Mouse (Mus musculus) embryonic facial prominence, embryonic 14.5 days (tissue): ENCODE data around the gene Rabgap1l. TPM values are rescaled to one million over a fixed set of nuclear protein-coding genes. Genes with fewer than 3 reads are reported as not detected.
A peak's percentile ranks its signal among the peaks of the same experiment; 100 is the strongest.

Experiments
- ATAC-seq: fragments of 200-750 bp; cut with Nextera tagmentation; 2 replicates; pipeline ENCODE4 v1.8.0; 2017; ENCODE audit warnings: low read depth, moderate number of reproducible peaks, moderate TSS enrichment
- DNase-seq: peaks from one replicate; pipeline ENCODE4 v3.0.0-alpha.2; 2015; ENCODE audit warnings: low spot score
- H3K27ac ChIP-seq: fragments of 300-500 bp; sonication (generic); replicated peaks from 2 replicates; pipeline ENCODE4 v1.5.1; 2014; ENCODE audit warnings: low read depth, mild to moderate bottlenecking, low read length, moderate library complexity
- H3K27me3 ChIP-seq: fragments of 300-500 bp; sonication (generic); replicated peaks from 2 replicates; pipeline ENCODE4 v1.6.1; 2014; ENCODE audit warnings: low read length; ENCODE audit not compliant: control insufficient read depth, insufficient read depth
- H3K36me3 ChIP-seq: fragments of 300-500 bp; sonication (generic); 2 replicates; pipeline ENCODE4 v1.6.1; 2014; ENCODE audit warnings: low read length, mixed read lengths; ENCODE audit not compliant: control insufficient read depth, insufficient read depth
- H3K4me1 ChIP-seq: fragments of 300-500 bp; sonication (generic); 2 replicates; pipeline ENCODE4 v1.6.1; 2014; ENCODE audit warnings: antibody characterized with exemption, low read length; ENCODE audit not compliant: control insufficient read depth, insufficient read depth
- H3K4me2 ChIP-seq: fragments of 300-500 bp; sonication (generic); 2 replicates; pipeline ENCODE4 v1.6.1; 2014; ENCODE audit warnings: low read depth, mild to moderate bottlenecking, low read length, moderate library complexity, mixed read lengths
- H3K4me3 ChIP-seq: fragments of 300-500 bp; sonication (generic); 2 replicates; pipeline ENCODE4 v1.5.1; 2014; ENCODE audit warnings: low read depth, mild to moderate bottlenecking, low read length
- H3K9ac ChIP-seq: fragments of 300-500 bp; sonication (generic); 2 replicates; pipeline ENCODE4 v1.6.1; 2014; ENCODE audit warnings: low read depth, mild to moderate bottlenecking, low read length, moderate library complexity, mixed read lengths
- H3K9me3 ChIP-seq: fragments of 300-500 bp; sonication (generic); 2 replicates; pipeline ENCODE4 v1.6.1; 2016; ENCODE audit warnings: low read length; ENCODE audit not compliant: control insufficient read depth
- WGBS: fragments of 180-500 bp; shearing (Covaris S2); extraction: QIAGEN DNeasy Blood & Tissue Kit; methylation state at CpG from one replicate; pipeline ENCODE4 v1.1.7; 2014; 5-methylcytosine and 5-hydroxymethylcytosine counted together
- polyA plus RNA-seq: library from polyadenylated mRNA; unstranded; fragments of >200 nt; fragmentation: Nextera tagmentation; extraction: Ambion mirVana; gene quantifications from 2 replicates; pipeline ENCODE4 v1.2.1, GENCODE M21; 2014

Gene Rabgap1l
- polyA plus RNA-seq, 1 experiment from 2014 or later = 16.3 TPM

DNA sequence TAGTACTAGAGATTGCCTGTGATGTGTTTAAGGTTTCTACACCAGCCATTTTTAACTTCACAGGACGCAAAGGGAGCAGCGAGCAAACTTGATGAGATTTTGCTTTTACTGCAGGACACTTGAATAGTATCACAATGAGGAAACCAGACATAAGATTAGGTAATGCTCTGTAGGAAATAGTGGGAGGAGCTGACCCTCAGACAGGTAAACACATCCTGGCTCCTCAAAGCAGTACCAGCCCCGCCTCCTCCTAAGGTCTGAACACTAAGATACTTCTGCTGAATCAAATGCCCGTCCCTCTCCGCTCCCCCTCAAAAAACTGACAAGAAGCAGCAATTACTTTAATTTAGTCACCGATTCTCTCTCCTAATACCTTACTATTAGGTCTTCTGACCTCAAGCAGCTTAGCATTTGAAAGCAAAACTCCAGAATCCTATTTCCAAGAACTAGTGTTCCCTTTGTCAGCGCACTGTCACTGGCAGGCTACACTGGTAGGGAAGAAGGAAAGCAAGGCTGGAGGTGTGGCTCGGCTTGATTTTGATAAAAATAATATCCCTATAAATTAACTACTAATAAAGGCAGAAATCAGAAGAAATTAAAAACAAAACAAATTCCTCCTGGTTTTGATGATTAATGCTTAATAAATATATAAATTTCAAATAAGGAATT is 474.8 kb downstream of the Rabgap1l start:
- Histone ChIP-seq H3K27ac (no peak overlapping the region), H3K4me1 (no peaks in the 10 kb centered on the region), H3K9me3 (no peaks in the 10 kb centered on the region), H3K4me2 (no peak overlapping the region), H3K4me3 (no peak overlapping the region), H3K9ac (no peak overlapping the region), H3K36me3 (no peaks in the 10 kb centered on the region), H3K27me3 (no peaks in the 10 kb centered on the region)
- DNase-seq (no peak), ATAC-seq (no peak)
- 62% methylated on average over 8 of the region's 8 CpGs for WGBS

DNA sequence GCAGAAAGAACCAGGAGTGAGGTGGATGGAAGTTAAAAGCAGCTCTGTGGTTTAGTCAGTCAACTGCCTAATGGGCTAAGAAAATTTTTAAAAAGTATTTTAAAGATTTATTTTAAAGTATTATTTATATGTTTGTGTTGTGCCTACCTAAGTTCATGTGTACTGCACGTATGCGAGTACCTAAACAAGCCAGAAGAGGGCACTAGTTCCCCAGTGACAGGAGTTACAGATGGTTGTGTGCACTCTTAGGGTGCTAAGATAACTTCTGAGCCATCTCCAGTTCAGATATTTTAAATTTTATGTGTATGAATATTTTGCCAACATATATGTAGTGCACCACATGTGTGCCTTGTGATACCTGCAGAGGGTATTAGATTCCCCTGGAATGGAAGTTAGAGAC is 476.8 kb downstream of the Rabgap1l start:
- no peak overlapping the region for H3K4me3 ChIP-seq
- H3K9me3 ChIP-seq = no peaks in the 10 kb centered on the region
- no peaks in the 10 kb centered on the region for H3K27me3 ChIP-seq
- WGBS = 100% methylated on average over 2 of the region's 2 CpGs
- ATAC-seq = no peak
- DNase-seq = no peak
- H3K9ac ChIP-seq = no peak overlapping the region
- no peak overlapping the region for H3K4me2 ChIP-seq
- H3K36me3 ChIP-seq = no peaks in the 10 kb centered on the region
- H3K27ac ChIP-seq = no peak overlapping the region
- H3K4me1 ChIP-seq = no peaks in the 10 kb centered on the region

DNA sequence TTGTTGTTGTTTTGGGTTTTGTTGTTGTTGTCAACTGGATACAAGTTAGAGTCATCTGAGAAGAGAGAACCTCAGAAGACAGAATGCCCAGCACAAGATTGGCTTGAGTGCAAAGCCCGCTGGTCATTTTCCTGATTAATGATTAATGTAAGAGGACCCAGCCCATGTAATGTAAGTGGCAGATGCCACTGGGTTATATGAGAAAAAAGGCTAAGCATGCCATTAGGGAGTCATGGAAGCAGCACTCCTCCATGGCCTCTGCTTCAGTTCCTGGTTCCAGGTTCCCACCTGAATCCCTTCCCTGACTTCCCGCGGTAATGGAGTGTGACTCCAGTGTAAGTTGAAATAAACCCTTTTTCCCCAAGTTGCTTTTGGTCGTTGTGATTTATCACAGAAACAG is 480.4 kb downstream of the Rabgap1l start:
- Histone ChIP-seq H3K9me3 (no peaks in the 10 kb centered on the region), H3K27ac (no peak overlapping the region), H3K27me3 (no peaks in the 10 kb centered on the region), H3K9ac (no peak overlapping the region), H3K4me1 (0 out of 2 replicates have a peak, but pooled peaks cover 4% of the 10 kb centered on the region), H3K36me3 (no peaks in the 10 kb centered on the region), H3K4me3 (no peak overlapping the region), H3K4me2 (no peak overlapping the region)
- DNase-seq (no peak), ATAC-seq (no peak)
- WGBS = 89% methylated on average over 4 of the region's 4 CpGs

DNA sequence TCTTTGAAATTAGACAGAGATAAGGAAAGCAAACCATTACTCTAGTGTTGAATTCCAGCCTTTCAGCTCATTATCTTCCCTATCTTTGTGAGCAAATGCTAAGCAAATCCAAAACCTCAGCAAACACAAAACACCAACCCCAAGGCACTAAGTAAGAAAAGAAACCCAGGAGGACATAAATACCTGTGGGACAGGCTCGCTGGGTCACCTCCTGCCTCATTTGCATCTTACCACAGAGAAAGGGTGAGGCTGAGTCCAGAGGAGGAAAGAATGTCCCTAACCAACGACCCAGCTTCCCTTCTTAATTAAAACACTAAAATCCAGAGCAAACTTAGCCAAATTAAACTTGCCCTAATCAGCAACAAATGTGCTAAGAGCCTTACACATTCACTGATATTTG is 481.1 kb downstream of the Rabgap1l start:
- DNase-seq (no peak), ATAC-seq (no peak)
- no peaks in the 10 kb centered on the region for H3K36me3 ChIP-seq
- H3K27me3 ChIP-seq = no peaks in the 10 kb centered on the region
- no peak overlapping the region for H3K4me2 ChIP-seq
- H3K4me1 ChIP-seq = 0 out of 2 replicates have a peak, but pooled peaks cover 4% of the 10 kb centered on the region
- no peak overlapping the region for H3K27ac ChIP-seq
- WGBS = 17% methylated on average over 2 of the region's 2 CpGs
- no peaks in the 10 kb centered on the region for H3K9me3 ChIP-seq
- no peak overlapping the region for H3K9ac ChIP-seq
- no peak overlapping the region for H3K4me3 ChIP-seq

DNA sequence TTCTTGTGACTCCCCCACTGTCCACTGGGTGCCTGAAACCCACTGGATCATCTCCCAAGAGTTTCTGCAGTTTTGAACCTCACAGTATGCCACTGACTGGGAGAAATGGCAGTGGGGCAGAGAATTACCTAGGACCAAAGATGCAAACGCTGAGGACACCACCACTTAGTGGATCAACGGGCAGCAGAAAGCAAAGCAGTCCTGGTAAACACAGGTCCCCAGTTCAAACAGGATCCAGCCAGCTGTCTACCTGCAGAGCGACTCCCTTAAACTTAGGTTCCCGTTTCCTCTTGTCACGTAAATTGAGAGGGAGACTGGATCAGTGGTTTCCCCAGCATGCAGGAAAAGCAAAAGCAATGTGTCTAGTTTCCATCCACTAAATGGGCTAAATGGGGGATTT is 483.1 kb downstream of the Rabgap1l start:
- H3K27me3 ChIP-seq = no peaks in the 10 kb centered on the region
- H3K4me2 ChIP-seq = no peak overlapping the region
- no peak for DNase-seq
- no peaks in the 10 kb centered on the region for H3K36me3 ChIP-seq
- H3K9me3 ChIP-seq = no peaks in the 10 kb centered on the region
- H3K4me1 ChIP-seq = 0 out of 2 replicates have a peak, but pooled peaks cover 4% of the 10 kb centered on the region
- no peak overlapping the region for H3K9ac ChIP-seq
- H3K27ac ChIP-seq = no peak overlapping the region
- no peak overlapping the region for H3K4me3 ChIP-seq
- ATAC-seq = no peak
- 35% methylated on average over 5 of the region's 5 CpGs for WGBS

DNA sequence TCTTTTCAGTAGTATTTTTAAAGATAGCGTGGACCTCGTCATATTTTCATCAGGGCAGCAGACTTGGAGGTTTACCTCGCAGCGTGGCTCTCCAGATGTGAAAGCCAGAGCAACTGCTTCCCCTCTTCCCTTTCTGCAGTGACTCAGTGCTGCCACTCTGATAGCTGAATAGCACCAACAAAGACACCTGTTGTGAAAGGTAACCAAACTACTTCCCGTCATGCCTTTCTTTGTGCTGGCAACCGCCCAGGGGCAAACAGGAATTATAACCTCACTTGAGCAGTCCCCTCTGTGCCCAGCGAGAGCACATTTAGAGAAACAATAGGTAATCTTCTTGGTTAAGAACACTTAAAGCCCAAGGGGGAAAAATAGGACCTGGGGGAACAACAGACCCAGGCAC is 484.0 kb downstream of the Rabgap1l start:
- no peak overlapping the region for H3K27ac ChIP-seq
- 16% methylated on average over 7 of the region's 7 CpGs for WGBS
- peak overlapping the region; percentile 8; the same call in 1 of the 2 replicates for H3K4me3 ChIP-seq

DNA sequence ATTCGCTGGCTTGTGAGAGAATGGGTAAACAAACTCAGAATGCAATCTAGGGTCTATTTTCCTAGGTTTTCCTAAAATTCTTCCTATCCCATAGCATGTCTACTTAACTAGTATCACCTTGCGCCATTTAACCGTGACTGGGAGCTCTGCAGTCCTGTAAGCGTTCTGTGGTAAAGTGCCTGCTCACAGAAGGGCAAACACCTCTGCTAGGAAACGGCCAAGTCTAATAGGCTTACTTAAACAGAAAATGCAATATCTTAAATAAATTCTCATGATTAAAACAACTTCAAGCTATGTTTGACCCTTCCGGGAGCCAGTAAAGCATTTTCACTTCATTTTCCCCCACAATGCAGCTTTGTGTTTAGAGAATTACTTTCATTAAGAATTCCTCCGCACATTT is 484.5 kb downstream of the Rabgap1l start:
- WGBS = 62% methylated on average over 7 of the region's 7 CpGs
- H3K9ac ChIP-seq = no peak overlapping the region
- H3K27ac ChIP-seq = no peak overlapping the region
- H3K36me3 ChIP-seq = no peaks in the 10 kb centered on the region
- DNase-seq (no peak), ATAC-seq (no peak)
- H3K4me1 ChIP-seq = 0 out of 2 replicates have a peak, but pooled peaks cover 4% of the 10 kb centered on the region
- H3K4me2 ChIP-seq = peak overlapping the region; percentile 28
- H3K9me3 ChIP-seq = no peaks in the 10 kb centered on the region
- H3K27me3 ChIP-seq = no peaks in the 10 kb centered on the region
- peak overlapping the region; percentile 8; the same call in 1 of the 2 replicates for H3K4me3 ChIP-seq

More for the DNA sequence above, 484.0 kb downstream of the Rabgap1l start:
- Histone ChIP-seq H3K9ac (no peak overlapping the region), H3K9me3 (no peaks in the 10 kb centered on the region), H3K4me1 (0 out of 2 replicates have a peak, but pooled peaks cover 4% of the 10 kb centered on the region), H3K27me3 (no peaks in the 10 kb centered on the region), H3K36me3 (no peaks in the 10 kb centered on the region), H3K4me2 (peak overlapping the region; percentile 28)
- peak; percentile 77 for DNase-seq
- peak; percentile 92 for ATAC-seq

DNA sequence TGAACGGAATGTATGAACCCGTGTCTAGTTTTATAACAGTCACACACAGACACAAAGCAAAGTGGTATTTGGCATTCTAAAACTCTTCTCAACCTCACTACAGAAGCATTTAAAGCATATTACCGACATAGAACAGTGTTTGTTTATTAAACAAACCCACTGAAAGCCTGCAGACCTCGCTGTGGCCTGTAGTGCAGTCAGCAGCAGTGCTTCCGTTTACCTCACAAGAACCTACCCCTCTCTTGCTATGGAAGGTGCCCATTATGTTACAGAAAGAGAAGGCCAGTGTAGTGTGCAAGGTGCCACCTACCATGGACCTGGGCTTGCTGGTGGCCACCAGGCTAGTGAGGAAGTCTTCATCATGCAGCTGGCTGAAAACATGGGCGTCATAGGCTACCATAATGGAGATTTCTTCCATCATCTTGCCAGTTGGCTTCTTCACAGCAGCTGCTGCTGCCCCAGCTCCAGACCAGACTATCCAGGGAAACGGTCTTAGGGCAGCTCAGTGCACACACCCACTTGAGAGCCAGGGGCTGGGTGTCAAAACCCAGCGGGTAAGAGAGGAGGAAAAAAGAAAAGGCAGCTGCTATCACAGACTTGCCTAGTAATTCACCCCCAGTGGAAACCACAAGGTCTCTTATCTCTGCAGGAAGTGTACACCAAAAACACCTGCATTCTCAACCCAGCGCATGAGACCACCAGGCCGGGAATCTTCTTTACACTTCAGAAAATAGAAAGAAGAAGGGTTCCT is 486.0 kb downstream of the Rabgap1l start:
- H3K4me3 ChIP-seq = no peak overlapping the region
- DNase-seq = no peak

More for the DNA sequence above, 486.0 kb downstream of the Rabgap1l start:
- Histone ChIP-seq H3K4me1 (0 out of 2 replicates have a peak, but pooled peaks cover 4% of the 10 kb centered on the region), H3K9ac (no peak overlapping the region), H3K36me3 (no peaks in the 10 kb centered on the region), H3K4me2 (no peak overlapping the region), H3K27me3 (no peaks in the 10 kb centered on the region), H3K27ac (no peak overlapping the region), H3K9me3 (no peaks in the 10 kb centered on the region)
- 62% methylated on average over 10 of the region's 10 CpGs for WGBS
- no peak for ATAC-seq
